Mouse (Mus musculus) embryo, embryonic 9.5 days (tissue): ENCODE results near the gene Prss48.

ENCODE experiments used
- DNase-seq: peaks from one replicate; pipeline ENCODE4 v3.0.0-alpha.2; 2017; ENCODE audit errors: extremely low spot score

Prss48 gene

DNA sequence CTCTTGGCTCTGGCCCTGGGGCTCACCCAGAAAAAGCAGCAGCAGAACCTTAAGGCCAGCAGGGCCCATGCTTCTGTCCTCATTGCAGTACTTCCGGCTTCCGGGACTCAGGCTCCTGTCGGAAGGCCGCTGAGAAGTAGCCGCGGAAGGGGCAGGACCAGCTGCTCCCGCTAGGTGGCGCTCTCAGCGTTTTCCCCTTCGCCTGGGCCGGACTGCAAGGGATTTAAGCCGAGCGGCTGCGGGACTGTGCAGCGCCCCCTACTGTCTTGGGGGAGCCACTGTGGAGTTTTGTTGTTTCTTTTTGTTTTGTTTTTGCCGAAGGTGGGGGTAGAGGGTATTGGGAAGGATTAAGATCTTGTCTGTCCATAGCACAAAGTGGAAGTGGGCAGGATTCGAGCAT is at the start of gene Prss48:
Gene Prss48, minus strand, starts transcription at position 69 of the 400 bp plus-strand sequence.
- peak; percentile 17 for DNase-seq

DNA sequence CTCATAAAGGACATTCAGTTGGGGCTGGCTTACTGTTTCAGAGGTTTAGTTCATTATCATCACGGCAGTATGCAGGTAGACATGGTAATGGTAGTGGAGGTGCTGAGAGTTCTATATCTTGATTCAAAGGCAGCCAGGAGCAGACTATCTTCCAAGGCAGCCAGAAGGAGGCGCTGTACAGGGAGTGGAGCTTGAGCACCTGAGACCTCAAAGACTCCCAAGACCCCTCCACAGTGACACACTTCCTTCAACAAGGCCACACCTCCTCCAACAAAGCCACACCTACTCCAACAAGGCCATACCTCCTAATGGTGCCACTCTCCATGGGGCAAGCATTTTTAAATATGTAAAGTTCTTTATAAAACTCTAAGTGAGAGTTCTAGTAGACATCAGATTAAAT is 46.8 kb upstream of the Prss48 start:
- no peak for DNase-seq

DNA sequence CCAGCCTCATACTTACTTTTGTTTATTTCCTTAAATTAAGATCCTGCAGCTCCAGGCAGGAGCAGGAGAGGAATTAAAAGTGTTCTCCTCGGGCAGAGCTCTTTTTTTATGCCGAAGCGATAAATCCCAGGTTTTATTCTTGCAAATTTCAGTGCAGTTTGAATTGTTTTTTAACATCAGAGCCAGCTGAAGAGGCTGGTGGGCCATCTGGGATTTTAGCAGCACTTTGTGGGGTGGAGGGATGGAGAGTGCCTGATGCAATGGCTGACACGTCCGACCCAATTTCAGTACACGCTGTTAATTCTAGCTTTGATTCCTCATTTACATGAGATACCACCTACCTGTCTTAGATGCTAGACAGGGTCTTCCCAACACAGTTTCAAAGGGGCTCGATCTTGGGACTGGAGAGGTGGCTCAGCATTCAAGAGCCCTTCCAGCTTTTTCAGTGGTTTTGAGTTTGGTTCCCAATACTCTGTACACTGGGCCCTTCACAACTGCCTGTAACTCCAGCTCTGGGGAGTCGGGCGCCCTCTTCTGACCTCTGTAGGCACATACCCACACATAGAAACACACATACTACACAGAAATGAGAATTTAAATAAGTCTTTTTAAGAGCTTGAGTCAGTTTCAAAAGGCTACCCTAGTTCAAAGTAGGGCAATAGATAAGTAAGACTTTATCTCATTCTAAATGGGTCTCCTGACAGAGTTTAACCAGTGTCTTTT is 45.6 kb upstream of the Prss48 start:
- no peak for DNase-seq

DNA sequence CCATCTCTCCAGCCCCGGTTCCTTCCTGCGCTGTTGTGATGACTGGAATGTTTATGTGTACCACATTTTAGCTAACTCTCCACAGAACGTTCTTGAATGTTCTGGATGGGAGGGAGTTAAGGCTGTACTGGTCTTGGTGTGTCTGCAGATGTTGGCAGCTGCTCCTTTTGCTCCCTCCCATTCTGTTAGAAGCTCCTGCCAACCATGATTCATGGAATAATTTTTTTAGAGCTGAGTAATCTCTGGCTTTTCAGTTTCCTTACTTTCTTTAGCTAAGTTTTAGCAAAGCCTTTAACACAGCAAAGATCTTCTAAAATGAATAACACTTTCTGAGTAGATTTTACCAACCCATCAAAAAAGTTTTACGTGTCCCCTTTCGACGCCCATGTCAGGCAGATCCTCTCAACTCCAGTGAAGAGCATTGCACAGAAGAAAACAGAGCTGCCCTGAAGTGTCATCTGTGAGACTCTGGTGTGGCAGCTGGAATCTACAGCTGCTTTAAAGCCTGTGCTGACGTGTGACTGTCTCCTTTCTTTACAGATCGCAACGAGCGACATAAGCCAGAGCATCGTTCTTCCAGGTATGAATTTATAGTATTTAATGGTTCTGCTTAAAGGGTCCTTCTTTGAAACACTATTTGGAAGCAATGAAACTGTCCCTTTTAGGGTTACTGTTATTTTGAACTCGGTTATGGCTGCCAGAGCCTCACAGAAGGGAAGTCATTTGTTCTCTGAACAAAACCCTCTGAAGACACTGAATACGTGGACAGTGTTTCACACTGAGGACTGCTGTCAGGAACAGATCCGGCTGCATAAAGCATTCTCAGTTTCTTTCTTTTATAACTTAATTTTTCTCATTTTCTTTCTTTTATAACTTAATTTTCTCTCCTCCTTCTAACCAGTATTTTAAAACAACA is 38.3 kb upstream of the Prss48 start:
- DNase-seq = no peak

DNA sequence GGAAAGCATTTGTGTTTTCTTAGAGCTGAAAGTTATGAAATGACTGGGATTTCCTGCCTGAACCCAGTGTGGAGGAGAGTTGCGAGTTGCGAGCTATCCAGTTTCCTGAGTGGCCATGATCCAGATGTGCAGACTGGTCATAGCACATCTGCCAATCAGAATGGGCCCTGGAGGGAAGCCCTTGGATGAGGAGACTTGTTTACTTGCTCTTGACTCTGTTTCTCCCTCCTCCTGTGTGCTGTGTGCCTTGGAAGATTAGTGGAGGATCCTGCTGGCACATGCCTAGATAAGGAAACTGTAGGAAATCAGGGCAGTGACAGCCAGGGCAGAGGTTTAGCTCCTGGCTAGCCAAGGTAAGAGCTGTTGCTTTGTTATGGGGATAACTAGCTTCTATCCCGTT is 36.4 kb upstream of the Prss48 start:
- DNase-seq = no peak

DNA sequence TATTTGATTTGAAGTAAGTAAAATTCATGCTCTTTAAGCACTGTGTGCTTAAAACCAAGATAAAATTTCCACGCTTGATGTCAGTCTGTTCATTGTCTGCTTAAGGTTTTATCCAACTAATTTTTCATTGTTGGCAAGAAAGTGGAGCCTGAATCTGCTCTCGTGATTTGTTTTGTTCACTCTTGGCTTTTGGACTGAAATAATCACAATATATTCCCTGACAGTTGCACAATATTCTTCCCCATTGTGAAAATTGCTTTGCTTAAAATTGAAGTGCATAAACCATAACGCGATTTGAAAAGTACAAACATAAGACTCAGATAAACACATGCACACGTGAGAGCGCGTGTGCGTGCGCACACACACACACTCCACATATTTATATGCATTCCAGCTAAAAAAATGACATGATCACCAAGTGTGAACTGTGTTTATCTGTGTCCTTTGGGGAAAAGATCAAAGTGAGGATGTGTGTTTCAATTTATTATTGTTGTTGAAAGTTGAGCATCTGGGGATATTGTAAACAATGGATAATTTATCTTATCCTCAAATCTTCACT is 35.7 kb upstream of the Prss48 start:
- no peak for DNase-seq

DNA sequence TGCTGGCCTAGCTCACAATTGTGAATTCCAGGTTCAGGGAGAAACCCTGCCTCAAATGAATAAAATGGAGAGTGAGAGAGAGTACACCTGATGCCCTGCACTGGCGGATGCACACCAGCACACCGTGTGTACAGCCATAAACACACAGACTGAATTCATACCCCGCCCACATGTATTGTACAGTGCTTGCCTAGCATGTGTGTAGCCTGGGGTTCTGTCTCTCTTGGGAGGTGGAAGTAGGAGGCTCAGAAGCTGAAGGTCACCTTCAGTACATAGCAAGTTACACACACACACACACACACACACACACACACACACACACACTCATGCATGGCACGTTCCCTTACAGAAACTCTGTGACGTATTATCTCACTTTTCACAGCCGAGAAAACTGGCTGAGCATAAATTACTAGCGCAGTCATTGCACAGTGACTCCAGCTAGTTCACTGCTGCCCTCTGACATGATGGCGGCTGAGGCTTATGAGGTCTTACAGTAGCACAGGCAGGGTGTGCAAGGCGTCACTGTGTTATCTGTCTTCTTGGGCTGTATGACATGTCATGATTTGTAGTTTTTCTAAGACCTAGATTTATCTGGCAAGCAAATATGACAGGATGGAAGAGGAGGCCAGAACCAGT is 31.3 kb upstream of the Prss48 start:
- no peak for DNase-seq

DNA sequence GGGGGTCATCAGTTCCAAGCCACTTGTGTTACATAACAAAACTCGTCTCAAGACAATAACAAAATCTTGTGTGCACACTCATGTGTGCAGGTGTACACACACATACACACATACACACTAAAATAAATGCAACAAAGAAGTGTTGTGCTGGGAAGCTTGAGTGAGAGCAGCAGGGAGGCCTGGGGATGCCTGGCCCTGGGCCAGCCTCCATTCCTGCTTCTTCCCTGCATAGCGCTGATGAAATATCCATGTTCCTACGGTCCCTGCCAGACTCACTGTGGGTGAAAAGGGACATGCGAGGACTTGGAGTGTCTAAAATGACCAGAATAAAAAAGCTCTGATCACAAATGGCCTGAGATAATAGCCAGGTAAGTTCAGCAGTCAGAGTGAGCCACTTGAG is 28.3 kb upstream of the Prss48 start:
- DNase-seq = no peak

DNA sequence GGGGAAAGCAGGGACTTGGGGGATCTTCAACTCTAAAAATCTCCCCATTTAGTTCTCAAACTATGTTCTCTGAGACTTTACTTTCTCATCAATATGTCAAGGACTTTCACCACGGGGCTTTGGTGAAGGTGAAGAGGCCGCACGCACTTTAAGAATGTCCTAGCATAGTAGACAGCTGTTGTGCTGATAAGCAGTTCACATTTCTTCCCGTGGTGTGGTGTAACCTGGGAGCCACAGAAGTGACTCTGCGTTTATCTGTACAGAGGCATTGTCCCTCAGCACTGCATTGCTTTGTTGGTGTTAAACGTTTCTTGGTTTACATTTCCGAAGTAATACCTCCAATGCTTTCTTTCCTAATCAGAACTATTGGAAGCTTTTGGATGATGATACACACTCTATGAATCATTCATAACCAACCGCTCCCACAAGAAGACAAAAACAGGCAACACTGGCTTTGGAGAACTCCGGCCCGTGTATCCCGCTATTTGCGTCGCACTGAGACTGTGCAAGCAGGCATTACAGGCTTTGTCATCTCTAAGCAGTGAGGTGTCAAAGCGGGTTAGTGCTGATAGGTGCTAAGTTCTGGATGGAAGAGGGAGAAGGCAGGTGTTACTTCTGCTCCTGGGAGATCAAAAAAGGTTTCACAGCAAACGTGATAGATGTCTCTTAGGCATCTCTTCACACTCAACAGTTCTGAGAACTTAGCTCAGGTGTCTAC is 26.5 kb upstream of the Prss48 start:
- no peak for DNase-seq

DNA sequence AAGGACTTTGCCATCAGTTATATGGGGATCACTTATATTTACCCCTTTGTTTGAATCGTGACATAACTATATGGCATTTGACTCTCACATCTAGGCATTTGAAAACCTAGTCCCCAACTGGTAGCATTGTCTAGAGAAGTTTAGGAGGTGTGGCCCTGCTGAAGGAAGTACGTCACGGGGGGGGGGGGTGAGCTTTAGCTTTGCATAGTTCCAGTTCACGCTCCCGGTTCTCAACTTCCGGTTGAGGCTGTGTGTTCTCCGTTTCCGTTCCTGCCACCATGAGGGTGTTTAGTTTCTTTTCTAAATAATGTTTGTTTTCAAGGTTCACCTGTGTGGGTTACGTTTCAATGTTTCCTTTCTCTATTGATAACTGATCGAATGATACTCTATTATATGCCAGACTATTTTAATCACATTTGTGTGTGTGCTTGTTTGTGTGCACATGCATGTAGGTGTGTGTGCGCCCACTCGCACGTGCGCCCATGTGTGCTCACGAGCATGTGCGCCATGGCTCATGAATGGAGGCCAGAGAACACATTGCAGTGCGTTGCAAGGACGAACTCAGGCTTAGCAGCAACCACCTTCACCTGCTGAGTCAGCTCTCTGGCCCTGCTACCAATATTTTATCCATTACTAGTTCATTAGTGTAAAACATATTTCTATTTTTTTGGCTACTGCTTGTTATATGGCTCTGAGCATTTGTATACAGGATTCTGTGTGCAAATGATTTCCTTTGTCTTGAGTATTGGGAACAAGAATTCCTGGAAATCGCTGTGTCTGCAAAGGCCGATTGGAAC is 23.2 kb upstream of the Prss48 start:
- DNase-seq = no peak

DNA sequence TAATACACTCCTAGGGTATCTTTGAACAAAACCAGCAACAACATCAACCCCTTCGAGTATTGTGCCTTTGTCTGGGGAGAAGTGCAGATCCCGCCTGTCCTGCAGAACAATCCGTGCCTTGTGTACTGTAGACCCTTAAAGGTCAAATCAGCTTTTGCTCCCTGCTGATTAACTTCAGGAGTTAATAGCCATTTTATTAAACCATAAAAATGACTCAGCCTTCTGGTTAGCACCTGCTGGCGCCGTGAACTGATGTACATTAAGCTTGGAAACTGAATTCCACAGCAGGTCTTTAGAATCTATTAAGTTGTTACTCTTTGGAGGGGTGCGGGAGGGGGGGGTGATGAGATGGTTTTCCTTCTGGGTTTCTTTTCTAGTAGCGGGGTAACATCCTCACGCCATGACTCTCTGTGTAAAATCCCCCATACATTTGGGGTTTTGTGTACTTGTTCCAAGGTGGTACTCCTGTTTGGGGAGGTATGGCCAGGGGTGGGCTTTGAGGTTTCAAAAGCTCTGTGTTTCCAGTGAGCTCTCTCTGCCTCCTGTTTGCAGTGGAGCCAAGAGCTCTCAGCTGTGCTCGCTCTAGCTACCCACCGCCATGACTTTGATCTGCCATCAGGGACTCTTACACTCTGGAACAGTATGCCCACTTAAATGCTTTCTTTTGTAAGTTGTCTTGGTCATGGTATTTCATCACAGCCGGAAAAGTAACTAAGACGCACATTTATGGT is 21.9 kb upstream of the Prss48 start:
- no peak for DNase-seq

DNA sequence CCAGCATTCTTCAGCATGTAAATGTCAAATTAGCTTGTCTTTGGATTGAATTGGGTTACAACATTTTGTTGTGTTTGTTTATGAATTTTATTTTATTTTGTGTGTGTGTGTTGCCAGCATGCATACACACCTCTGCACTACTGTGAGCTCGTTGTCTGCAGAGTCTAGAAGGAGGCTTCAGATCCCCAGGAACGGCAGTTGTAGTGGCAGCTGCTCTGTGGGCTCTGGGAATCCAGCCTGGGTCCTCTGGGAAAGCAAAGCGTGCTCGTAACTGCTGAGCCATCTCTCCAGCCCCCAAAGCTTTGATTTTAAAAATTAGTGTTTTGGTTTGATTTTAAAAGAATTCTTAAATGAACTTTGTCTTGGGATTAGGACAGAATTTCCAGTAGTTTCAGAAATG is 19.4 kb upstream of the Prss48 start:
- DNase-seq = no peak

DNA sequence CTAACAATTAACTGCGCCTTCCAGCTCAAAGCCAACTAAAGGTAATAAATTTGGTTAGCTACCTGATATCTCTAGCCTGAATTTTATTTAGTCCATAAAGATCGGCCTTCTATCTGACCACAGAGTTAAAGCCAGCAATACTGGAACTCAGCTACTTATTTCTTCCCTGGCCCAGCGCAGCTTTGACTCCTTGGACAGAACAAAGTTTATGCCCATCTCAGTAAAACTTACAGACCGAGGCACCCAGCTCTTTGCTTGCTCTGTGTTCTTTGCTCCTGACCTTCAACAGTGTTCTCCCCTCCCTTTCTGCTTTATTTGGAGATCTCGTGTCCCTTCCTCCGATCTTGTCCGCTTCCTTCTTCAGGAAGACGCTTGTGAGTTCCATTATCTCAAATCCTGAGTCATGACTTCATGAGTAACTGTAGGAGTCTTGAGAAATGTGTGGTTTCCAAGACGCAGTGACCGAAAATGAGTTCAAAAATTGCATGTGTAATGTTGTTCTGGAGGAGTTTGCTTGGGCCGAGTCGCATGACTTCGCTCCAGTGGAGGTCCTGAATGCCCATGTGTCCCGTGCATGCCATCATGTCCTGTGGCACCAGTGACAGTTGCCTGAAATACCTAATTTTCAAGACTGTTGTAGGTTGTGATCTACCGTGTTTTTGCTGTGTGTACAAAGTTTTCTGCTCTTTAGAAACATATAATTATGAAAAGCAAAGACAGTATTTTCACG is 18.8 kb upstream of the Prss48 start:
- no peak for DNase-seq

DNA sequence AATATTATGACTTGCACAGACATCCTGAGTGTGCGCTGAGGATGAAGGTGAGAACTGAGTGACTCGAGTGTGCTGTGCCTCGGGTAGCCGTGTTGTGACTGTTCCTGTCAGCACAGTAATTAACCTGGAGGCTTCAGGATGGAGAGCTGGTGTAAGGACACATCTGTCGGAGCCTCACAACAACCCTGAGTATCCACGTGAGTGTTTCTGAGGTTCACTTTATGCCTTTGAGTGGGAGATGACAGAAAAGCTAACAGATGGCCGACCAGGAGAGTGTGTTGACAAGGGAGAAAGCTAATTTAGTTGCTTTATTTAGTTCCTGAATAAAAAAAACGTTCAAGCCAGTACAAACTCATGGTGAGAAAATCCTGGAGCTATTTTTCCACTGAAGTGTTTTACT is 15.2 kb upstream of the Prss48 start:
- DNase-seq = no peak

DNA sequence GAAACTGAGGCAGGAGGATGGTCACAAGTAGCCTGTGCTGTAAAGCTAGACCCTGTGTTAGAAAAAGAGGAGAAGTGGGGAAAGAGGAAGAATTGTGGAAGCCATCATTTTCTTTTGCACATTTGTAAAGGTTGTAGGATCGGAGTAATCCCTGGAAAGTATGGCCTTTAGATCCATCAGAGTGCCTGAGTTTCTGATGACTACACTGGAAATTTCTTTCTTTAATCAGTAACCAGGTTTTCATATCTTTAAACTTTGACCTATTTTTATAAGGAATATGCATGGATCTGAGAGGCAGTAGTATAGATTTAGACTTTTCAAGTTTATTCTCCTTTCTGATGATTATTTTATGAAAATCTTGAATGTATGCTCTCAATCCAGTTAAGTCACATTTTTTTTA is 14.7 kb upstream of the Prss48 start:
- DNase-seq = no peak

DNA sequence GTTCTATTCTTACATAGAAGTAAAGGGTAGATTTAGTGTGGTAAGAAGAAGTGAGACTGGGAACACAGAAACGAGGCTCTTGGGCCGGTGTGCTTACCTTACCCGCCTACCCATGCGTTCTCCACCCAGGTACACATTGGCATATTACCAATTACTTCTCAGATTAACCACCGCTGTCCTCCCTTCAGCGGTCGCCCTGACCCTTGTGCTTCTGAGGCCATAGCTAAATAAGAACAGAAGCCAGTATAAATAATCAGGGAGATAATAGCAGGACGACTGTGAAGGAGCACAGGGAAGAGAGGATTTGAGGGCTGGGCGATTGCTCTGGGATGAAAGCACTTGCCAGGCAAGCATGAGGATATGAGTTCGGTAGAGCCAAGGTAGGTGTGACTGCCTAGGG is 11.5 kb upstream of the Prss48 start:
- no peak for DNase-seq

DNA sequence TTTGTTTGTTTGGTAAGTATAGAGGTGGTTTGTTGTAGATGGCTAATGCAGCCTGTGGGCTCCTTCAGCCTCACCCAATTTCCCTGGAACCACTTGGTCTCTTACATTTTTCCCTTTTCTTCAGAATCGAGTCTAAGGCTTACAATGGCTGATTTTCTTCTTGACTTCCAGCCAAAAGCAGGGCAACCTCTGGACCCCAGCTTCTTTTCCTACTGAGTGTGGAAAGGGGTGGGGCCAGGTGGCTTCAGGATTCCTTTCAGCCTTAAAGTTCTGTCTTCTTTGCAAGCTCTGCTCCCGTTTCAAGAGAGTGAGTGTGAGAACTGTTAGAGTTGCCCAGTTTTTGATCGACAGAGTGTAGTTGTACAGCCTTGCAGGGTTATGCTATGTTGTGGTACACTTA is 9.5 kb upstream of the Prss48 start:
- DNase-seq = no peak

DNA sequence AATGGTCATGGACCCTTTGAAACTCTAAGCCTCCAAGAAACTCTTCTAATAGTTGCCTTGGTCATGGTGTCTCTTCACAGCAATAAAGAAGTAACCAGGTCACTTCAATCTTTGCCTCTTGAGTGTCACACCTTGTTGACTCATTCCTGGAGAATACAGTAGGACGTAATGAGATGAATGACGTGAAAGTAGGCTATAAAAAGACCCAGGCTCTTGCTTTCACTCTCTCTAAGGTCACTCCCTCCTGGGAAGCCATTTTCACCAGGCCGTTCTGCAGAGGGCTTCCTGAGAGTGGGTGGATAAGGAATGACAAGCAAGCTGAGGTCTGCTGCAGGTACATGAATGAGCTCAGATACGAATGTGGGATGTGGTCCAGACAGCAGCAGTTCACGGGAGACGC is 9.1 kb upstream of the Prss48 start:
- DNase-seq = no peak

DNA sequence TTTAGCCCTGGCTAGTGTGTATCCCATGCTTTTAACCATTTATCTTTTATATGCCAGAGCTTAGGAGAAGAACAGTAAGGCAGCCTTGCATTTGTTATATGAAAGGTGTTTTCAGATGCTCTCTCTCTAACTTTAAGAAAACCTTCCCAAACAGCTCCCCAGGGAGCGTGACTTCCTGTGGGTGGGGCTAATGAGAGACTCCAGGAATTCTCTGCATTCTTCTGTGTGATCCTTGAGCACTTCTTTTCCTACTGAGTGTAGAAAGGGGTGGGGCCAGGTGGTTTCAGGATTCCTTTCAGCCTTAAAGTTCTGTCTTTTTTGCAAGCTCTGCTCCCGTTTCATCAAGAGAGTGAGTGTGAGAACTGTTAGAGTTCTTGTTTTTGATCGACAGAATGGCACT is 8.3 kb upstream of the Prss48 start:
- no peak for DNase-seq

DNA sequence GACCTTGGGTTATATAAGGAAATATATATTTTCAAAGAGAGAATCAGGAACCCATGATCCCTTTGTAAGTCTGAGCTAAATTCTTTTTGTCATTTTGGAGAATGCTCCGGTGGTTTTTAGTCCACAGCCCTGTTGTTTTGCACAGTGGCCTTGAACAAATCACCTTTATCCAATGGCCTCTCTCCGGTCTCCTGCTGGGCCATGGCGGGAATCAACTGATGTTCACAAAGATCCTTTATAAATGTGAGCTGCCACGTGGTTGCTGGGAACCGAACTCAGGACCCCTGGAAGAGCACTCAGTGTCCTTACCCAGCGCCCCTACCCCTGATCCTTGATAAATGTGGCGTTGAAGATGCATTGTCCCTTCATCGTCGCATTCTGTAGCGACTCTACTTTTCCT is 2.5 kb upstream of the Prss48 start:
- no peak for DNase-seq
